Mouse (Mus musculus): ENCODE results near the gene Gm21719.
"Not testable (repeated sequence)": the region's sequence is repeated elsewhere in the genome, so short reads cannot be mapped to it uniquely, and the experiment has no call there.

Gm21719 gene

DNA sequence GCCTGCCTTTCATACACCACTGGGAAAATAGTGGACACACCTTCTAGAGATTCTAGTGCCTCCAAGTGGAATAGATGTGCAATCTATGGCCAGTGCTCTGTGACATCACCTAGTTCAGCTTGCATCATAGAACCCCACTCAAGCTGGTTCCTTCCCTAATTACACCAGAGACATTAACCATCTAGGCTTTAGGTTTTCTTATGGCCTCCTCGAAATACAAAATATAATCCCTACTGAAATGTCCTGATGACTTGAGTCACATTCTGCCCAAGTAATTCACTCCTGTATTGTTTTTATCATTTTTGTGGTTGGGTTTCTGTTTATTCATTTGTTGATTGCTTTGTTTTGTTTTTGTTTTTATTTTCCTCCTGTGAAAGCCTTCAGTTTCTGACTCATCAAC lies at the start of gene Gm21719:
Gm21719 (minus strand) TSS at position 101 of the 400 bp plus-strand sequence.
- not testable (repeated sequence) for DNase-seq (ENCODE audit: low spot score)

Data from lung, postnatal 25 days (tissue).